Mouse (Mus musculus) lung, embryonic 14.5 days (tissue): ENCODE measurements at regions not wholly inside any gene's neighbourhood (a gene's known extent, or its start where the extent isn't known, plus 50 kb on each side); places are given as distances from the start of the nearest gene placed in this dataset.
A peak's percentile ranks its signal among the peaks of the same experiment; 100 is the strongest.

Experiments used
- ATAC-seq: fragments of 200-750 bp; cut with Nextera tagmentation; 2 replicates; pipeline ENCODE4 v1.8.0; 2017; ENCODE audit warnings: mild to moderate bottlenecking, moderate TSS enrichment, moderate library complexity; ENCODE audit not compliant: insufficient read depth
- DNase-seq: peaks from one replicate; pipeline ENCODE4 v3.0.0-alpha.2; 2015
- H3K27ac ChIP-seq: fragments of 300-500 bp; sonication (generic); 2 replicates; pipeline ENCODE4 v1.5.1; 2014; ENCODE audit warnings: low read depth, mild to moderate bottlenecking, moderate library complexity
- H3K27me3 ChIP-seq: fragments of 300-500 bp; sonication (generic); 2 replicates; pipeline ENCODE4 v1.6.1; 2014; ENCODE audit warnings: low read length, control low read depth; ENCODE audit not compliant: insufficient read depth
- H3K36me3 ChIP-seq: fragments of 300-500 bp; sonication (generic); 2 replicates; pipeline ENCODE4 v1.6.1; 2014; ENCODE audit warnings: control low read depth; ENCODE audit not compliant: insufficient read depth
- H3K4me1 ChIP-seq: fragments of 300-500 bp; sonication (generic); 2 replicates; pipeline ENCODE4 v1.6.1; 2014; ENCODE audit warnings: antibody characterized with exemption, control low read depth; ENCODE audit not compliant: insufficient read depth
- H3K4me2 ChIP-seq: fragments of 300-500 bp; sonication (generic); 2 replicates; pipeline ENCODE4 v1.6.1; 2014; ENCODE audit warnings: mild to moderate bottlenecking
- H3K4me3 ChIP-seq: fragments of 300-500 bp; sonication (generic); 2 replicates; pipeline ENCODE4 v1.5.1; 2014; ENCODE audit warnings: low read depth, low read length
- H3K9ac ChIP-seq: fragments of 300-500 bp; sonication (generic); 2 replicates; pipeline ENCODE4 v1.6.1; 2014
- H3K9me3 ChIP-seq: fragments of 300-500 bp; sonication (generic); 2 replicates; pipeline ENCODE4 v1.6.1; 2016; ENCODE audit warnings: low read depth, low read length, control low read depth
- CTCF ChIP-seq: IDR thresholded peaks from 2 replicates; pipeline ENCODE4 v1.5.1; 2016; ENCODE audit warnings: antibody characterized with exemption, low read depth
- WGBS: fragments of 180-500 bp; shearing (Covaris S2); extraction: QIAGEN DNeasy Blood & Tissue Kit; methylation state at CpG from one replicate; pipeline ENCODE4 v1.1.7; 2014; 5-methylcytosine and 5-hydroxymethylcytosine counted together

DNA sequence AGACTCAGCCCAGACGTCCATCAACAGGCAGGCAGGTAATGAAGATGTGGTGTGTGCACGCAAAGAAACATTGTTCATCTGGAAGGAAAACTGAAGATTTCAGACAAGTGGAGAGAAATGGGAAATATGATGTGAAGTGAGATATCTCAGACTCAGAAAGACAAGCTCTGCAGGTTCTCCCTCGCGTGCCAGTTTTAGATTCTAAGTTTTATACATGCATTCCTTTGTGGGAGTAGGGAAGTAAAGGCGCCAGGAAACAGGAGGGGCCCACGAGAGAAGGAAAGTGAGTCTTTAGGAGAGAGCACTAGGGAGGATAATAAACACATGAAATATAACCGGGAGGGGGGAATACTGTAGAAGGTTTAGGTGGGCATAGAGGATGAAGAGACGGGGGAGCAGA lies 223.7 kb downstream of the Ptpru start:
- H3K4me2 ChIP-seq, result no peak overlapping the region
- ATAC-seq (no peak), DNase-seq (no peak)
- no peak overlapping the region for H3K4me3 ChIP-seq
- H3K9me3 ChIP-seq, result no peaks in the 10 kb centered on the region
- no peaks in the 10 kb centered on the region for H3K36me3 ChIP-seq
- H3K27ac ChIP-seq, result no peak overlapping the region
- no peaks in the 10 kb centered on the region for H3K27me3 ChIP-seq
- 63% methylated on average over 8 of the region's 8 CpGs for WGBS
- no peaks in the 10 kb centered on the region for H3K4me1 ChIP-seq
- no peak overlapping the region for H3K9ac ChIP-seq
- no peak for TF ChIP-seq CTCF

DNA sequence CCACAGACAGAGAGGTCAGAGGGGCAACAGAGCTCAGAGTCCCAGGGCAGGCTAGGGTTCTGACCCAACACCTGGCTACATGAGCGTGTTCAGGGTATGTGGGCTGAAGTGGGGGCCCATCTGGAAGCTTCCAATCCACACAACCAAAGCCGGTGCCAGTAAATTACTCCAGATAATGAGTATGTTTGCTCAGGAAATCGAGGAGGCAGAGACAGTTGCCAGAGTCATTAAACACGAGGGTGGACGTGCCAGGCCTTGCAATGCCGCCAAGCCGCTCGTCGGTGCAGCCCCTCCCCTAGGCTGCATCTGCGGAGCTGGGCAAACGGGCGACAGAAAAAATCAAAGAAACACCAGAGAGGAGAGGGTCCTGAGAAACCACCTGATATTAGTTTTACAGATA lies 222.5 kb downstream of the Ptpru start:
- Histone ChIP-seq H3K9me3 (no peaks in the 10 kb centered on the region), H3K27me3 (no peaks in the 10 kb centered on the region), H3K36me3 (no peaks in the 10 kb centered on the region), H3K4me1 (no peaks in the 10 kb centered on the region), H3K4me3 (no peak overlapping the region), H3K9ac (no peak overlapping the region), H3K27ac (no peak overlapping the region), H3K4me2 (no peak overlapping the region)
- ATAC-seq (no peak), DNase-seq (no peak)
- 62% methylated on average over 12 of the region's 12 CpGs for WGBS
- no peak for TF ChIP-seq CTCF

DNA sequence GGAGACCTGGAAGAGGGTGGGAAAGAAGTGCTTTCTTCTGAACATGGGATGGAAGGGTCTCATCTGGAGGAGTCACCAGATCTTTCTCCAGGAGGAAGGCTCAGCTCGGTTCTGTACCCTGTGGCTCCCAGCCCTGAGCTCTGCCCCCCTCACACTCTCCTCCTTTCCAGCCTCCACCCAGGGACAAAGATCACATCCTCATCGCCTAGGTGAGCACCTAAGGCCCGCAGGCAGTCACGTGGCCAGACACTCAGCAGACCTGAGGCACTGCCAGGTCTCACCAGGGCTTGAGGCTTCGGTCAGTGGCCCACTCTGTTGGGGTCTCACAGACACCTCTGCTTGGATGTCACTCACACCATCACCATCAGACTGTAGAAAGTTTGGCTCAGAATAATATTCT lies 200.0 kb downstream of the Ptpru start:
- DNase-seq, result no peak
- Histone ChIP-seq H3K4me3 (no peak overlapping the region), H3K4me2 (no peak overlapping the region), H3K9ac (no peak overlapping the region), H3K4me1 (no peaks in the 10 kb centered on the region), H3K9me3 (no peaks in the 10 kb centered on the region), H3K36me3 (no peaks in the 10 kb centered on the region), H3K27ac (no peak overlapping the region), H3K27me3 (no peaks in the 10 kb centered on the region)
- WGBS, result 69% methylated on average over 5 of the region's 5 CpGs
- TF ChIP-seq CTCF, result no peak
- no peak for ATAC-seq

DNA sequence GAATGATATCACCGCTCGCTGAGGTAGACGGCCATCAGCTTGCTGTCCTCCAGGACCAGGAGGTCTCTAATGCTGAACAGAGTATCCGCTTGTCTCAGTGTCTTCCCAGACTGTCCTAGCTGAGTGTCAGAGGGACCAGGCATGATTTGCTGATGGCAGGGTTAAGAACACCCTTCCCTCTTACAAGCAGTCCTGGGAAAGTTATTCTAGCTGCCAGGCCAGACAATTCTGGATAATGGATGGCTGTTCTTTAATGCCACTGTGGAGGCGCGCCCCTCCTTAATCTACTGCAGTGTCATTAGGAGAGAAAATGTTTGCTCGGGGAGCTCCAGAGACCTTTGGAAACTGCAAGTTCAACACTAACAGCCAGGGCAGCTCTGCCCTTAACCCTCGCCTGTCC lies 182.1 kb downstream of the Ptpru start:
- no peak for TF ChIP-seq CTCF
- H3K4me2 ChIP-seq, result no peak overlapping the region
- H3K4me3 ChIP-seq, result no peak overlapping the region
- no peak overlapping the region for H3K27ac ChIP-seq
- no peaks in the 10 kb centered on the region for H3K4me1 ChIP-seq
- no peak for ATAC-seq
- DNase-seq, result no peak
- WGBS, result 30% methylated on average over 8 of the region's 8 CpGs
- no peak overlapping the region for H3K9ac ChIP-seq
- no peaks in the 10 kb centered on the region for H3K36me3 ChIP-seq
- H3K27me3 ChIP-seq, result no peaks in the 10 kb centered on the region
- no peaks in the 10 kb centered on the region for H3K9me3 ChIP-seq

DNA sequence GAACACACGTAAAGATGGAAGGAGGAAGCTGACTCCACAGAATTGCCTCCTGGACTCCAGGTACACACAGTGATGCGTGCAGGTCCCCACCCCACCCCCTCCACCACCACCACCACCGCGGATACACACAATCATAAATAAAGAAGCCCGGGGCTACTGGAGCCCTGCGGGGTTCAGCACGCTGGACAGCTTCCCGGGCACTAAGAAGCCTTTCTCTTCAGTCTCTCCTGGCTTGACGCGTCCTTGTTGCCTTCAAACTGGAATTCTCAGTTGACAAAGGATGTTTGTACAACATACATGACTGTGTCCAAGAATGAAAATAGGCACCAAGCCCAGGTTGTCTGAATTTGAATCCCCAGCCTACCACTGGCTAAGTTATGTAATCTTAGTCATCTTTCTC lies 180.2 kb downstream of the Ptpru start:
- no peak for TF ChIP-seq CTCF
- H3K9ac ChIP-seq, result no peak overlapping the region
- peak; percentile 80 for DNase-seq
- no peak overlapping the region for H3K4me3 ChIP-seq
- no peak for ATAC-seq
- H3K27me3 ChIP-seq, result no peaks in the 10 kb centered on the region
- WGBS, result 19% methylated on average over 10 of the region's 10 CpGs
- no peaks in the 10 kb centered on the region for H3K4me1 ChIP-seq
- H3K36me3 ChIP-seq, result no peaks in the 10 kb centered on the region
- no peak overlapping the region for H3K4me2 ChIP-seq
- no peak overlapping the region for H3K27ac ChIP-seq
- no peaks in the 10 kb centered on the region for H3K9me3 ChIP-seq

- TF ChIP-seq CTCF, result no peak
- DNase-seq (no peak), ATAC-seq (no peak)
- Histone ChIP-seq H3K9me3 (no peaks in the 10 kb centered on the region), H3K4me1 (no peaks in the 10 kb centered on the region), H3K4me3 (no peak overlapping the region), H3K27ac (no peak overlapping the region), H3K36me3 (no peaks in the 10 kb centered on the region), H3K4me2 (no peak overlapping the region), H3K27me3 (no peaks in the 10 kb centered on the region), H3K9ac (no peak overlapping the region)
- WGBS, result 80% methylated on average over 2 of the region's 2 CpGs
Observed at GRCm38 (mm10) chr4:131660931-131661330, 177.2 kb downstream of the Ptpru start.

GRCm38 (mm10) chr4:131671784-131672515 lies 166.1 kb downstream of the Ptpru start:
- Histone ChIP-seq H3K4me2 (no peak overlapping the region), H3K4me1 (no peaks in the 10 kb centered on the region), H3K27ac (no peak overlapping the region), H3K4me3 (no peak overlapping the region), H3K27me3 (no peaks in the 10 kb centered on the region), H3K9me3 (no peaks in the 10 kb centered on the region), H3K36me3 (no peaks in the 10 kb centered on the region), H3K9ac (no peak overlapping the region)
- ATAC-seq (no peak), DNase-seq (no peak)
- no peak for TF ChIP-seq CTCF
- WGBS, result 41% methylated on average over 11 of the region's 11 CpGs
